Mouse (Mus musculus) left cerebral cortex, postnatal 10 days (tissue): Measurements from ENCODE around the gene En2. TPM values are rescaled to one million over a fixed set of nuclear protein-coding genes. Genes with fewer than 3 reads are reported as not detected.
A peak's percentile ranks its signal among the peaks of the same experiment; 100 is the strongest.

ENCODE experiments used
- DNase-seq, 2 experiments: peaks; one replicate each; pipeline ENCODE4 v3.0.0; 2021 to 2022; ENCODE audit warnings: low spot score in 2 of 2, mixed read lengths in 1 of 2; ENCODE audit errors: extremely low spot score in 1 of 2
- intact Hi-C: fragments of 180-260 bp; cut with DNase I; formaldehyde crosslinking; loops from one replicate; pipeline ENCODE4 v1.15.1; 2025
- total RNA-seq, 2 experiments: library from RNA; stranded (reverse); gene quantifications; 2 replicates each; pipeline ENCODE4 v1.2.3; 2021

Gene En2
- total RNA-seq = not detected

DNA sequence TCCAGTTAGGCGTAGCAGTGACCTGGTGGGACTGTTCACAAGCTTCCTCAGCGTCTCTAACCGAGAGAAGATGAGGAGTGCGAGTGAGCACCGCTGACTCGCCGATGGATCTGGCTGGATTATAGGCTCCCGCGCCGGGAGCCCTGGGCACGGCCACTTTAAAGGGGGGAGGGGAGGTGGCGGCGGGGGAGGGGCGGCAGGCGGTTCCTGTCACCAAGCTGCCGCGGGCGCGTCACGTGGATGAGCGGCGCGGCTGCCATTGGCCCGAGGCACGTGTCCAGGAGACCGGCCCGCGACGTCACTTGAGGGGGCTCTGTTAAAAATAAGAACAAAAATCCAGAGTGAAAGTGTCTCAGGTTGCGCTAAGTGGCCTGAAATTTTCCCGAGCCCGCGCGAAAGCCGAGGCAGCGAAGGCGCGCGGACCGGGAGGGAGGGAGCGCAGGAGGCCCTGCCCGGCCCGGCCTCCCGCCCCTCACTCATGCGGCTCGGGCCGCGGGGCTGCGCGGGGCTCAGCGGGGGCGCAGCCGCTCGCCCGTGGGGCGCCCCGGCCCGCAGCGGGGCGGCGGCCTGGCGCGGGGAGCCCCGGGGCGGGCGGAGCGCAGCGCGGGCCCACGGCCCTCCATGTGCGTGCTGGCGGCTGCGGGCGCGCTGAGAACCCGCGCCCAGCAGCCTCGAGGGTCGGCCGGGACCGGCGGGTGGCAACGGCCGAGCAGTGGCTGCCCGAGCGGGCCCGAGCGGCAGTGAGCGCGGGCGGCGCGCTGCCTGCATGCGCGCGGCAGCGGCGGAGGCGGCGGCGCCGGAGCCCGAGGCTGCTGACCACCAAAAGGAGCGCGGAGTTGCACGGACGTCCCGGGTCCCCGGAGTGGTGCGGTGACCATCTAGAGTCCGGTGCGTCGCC is at the start of gene En2:
Gene En2, plus strand, starts transcription at position 337 of the 898 bp plus-strand sequence.
- peak in 1 of 2 experiments; percentile 56 for DNase-seq
- intact Hi-C loops = loop anchor here (5.0 kb wide), 1 partner anchor 43 kb away; no protein-coding TSS in a partner anchor

- DNase-seq = no peak
- intact Hi-C loops = no loop called here
Observed at GRCm38 (mm10) chr5:28117251-28117880, 48.1 kb upstream of the En2 start.

DNA sequence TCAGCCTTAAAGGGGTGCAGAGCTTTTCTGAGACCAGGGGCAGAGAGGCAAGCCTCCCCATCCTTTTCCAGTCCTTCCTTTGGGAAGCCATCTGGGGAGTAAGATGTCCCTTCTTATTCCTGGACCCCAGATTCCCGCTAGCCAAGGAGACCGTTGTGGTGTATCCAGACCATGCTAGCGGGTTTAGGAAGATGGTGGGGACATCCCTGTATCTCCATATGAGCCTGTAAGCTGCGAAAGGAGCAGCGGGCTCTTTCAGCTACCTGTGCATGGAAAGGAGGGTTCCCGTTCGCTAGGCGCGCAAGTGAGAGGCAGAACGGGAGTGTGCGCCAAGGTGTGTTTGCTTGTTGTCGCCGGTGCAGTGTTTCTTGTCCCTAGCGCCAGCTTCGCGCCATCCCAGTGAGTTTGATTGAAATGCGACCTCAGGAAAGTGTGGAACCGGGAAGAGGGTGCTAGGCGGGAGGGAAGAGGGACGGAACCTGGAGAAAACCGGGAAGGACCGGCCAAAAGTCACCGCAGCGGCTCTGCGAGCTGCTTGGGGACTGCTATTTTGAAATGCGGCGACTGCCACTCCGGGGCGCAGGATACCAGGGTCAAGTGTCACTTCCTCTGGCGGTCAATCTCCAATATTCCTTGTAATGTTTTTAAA is 47.5 kb upstream of the En2 start:
- intact Hi-C loops = no loop called here
- no peak for DNase-seq

- intact Hi-C loops = no loop called here
- DNase-seq = no peak
Observed at GRCm38 (mm10) chr5:28118531-28118925, 47.0 kb upstream of the En2 start.

- intact Hi-C loops = no loop called here
- DNase-seq = no peak
Observed at GRCm38 (mm10) chr5:28119576-28119975, 45.9 kb upstream of the En2 start.

GRCm38 (mm10) chr5:28122491-28123454 is 42.7 kb upstream of the En2 start:
- peak; percentile 12 to 62 for DNase-seq
- intact Hi-C loops = loop anchor here (5.0 kb wide), 2 partner anchors 45 to 1355 kb away; partner anchors contain the start of genes En2 and Mnx1

GRCm38 (mm10) chr5:28123455-28123825 is 42.1 kb upstream of the En2 start:
- intact Hi-C loops = loop anchor here (5.0 kb wide), 2 partner anchors 44 to 1354 kb away; partner anchors contain the start of genes En2 and Mnx1

DNA sequence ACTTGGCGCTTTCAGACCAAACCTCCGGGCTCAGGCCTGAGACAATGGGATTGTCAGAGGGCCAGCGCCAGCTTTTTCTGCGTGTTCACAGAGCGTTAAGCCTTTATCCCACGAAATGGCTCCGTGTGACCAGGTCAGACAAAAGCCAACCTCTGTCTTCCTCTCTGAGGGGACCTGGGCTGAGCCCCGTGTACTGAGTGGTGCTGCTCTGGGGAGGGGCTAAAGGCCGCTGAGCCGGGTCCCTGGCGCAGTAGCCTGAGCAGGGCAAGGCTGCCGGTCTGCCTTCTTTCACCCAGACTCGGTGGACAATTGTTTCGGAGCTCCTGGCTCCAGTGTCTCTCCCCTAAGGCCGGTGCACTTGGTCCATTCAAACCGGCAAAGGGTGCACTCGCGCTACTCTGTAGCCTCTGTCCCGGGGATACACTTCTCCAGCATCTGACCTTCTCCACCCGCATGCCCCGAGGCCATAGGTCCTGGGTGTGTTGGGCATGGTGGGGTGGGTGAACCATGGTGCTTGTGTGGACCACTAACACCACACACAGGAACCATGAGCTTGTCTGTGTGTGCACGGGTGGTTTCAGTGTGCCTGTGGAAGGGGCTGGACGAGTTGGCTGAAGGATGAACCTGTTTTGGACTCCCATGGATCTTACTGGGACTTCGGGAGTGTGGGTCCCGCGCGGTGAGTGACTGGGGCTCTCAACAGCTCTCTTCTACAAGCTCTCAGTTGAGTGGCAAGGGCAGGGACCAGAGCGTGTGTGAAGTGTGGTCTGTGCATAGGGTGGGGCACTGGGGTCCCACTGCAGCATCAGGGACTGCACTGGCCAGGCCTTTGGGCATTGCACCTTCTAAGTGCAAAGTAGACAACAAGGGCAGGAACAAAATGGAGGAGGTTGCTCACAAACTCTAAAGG is 40.9 kb upstream of the En2 start:
- intact Hi-C loops = loop anchor here (5.0 kb wide), 2 partner anchors 43 to 1353 kb away; partner anchors contain the start of genes En2 and Mnx1
- peak in 1 of 2 experiments; percentile 15 for DNase-seq

More at GRCm38 (mm10) chr5:28123455-28123825, 42.1 kb upstream of the En2 start:
- no peak for DNase-seq

DNA sequence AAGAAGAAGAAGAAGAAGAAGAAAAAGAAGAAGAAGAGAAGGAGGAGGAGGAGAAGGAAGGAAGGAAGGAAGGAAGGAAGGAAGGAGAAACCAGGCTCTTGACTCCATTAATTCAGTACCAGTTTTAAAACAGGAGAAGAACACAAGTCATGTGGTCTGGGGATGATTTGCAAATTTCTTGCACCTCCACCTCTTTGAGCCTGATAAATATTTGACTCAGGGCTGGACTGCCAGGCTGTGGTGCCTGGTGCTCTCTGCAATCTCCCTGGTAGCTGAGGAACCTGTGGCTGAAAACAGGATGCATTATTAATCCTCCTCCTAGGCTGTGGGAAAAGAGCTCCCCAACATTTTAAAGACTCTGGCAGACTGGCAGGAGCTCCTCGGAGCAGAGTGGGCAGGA is 36.6 kb upstream of the En2 start:
- intact Hi-C loops = no loop called here
- DNase-seq = no peak

DNA sequence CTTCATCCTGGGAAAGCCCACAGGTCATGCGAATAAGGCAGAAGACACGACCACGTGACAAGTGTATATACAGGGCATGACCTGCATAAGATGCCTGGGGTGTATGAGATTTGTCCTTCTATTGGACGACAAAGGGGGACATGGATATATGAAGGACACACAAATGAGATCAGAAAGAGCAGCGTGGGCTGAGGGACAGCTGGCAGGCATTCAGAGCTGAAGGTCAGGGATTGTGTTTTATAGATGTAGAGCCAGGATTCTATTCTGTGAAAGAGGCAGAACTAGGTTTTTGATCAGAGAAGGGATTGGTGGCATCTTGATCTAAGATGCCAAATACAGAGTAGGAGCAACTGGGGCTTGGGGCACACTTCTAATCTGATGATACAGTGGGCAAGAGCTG is 33.3 kb upstream of the En2 start:
- intact Hi-C loops = no loop called here
- DNase-seq = no peak

GRCm38 (mm10) chr5:28136438-28136837 is 29.1 kb upstream of the En2 start:
- intact Hi-C loops = no loop called here
- peak in 1 of 2 experiments; percentile 7 for DNase-seq

GRCm38 (mm10) chr5:28144555-28144954 is 20.9 kb upstream of the En2 start:
- intact Hi-C loops = no loop called here
- no peak for DNase-seq

DNA sequence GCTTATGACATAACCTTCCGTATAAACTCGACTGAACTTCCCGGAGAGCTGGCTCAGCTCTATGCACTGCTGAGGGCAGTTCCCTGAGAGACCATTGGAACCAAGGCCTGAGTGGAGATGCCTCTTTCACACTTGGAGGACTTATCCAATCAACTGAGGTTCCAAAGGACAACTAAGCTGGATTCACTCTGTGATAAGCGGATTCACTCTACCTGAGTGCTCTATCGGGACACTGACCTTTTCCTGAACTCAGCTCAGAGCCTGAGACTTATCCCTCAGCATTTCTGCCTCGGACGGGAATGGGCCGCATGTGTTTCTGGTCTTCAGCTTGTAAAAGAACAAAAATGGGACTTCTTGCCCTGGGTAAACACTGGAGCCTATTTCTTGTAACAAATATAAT is 19.5 kb upstream of the En2 start:
- no peak for DNase-seq
- intact Hi-C loops = no loop called here

DNA sequence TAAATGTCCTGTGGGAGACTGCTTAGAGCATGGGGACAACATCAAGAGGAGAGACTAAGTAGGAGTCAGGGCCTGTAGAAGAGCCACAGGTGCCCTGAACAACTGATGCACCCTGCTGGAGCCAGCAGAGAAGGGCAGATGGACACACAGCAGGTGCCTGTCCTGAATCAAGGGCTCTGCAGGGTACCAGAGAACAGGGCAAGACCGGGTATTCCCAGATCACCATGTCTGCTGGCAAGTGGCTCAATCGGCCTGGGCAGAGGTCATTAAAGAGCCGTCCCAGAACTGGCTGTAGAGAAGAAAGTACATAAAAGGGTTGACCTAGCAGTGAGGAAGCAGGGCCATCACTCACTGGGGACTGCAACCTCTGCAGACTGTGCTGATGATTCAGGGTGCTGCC is 17.0 kb upstream of the En2 start:
- intact Hi-C loops = no loop called here
- no peak for DNase-seq

GRCm38 (mm10) chr5:28149436-28149835 is 16.1 kb upstream of the En2 start:
- intact Hi-C loops = no loop called here

GRCm38 (mm10) chr5:28157044-28157730 is 8.3 kb upstream of the En2 start:
- intact Hi-C loops = no loop called here
- DNase-seq = no peak

More at GRCm38 (mm10) chr5:28149436-28149835, 16.1 kb upstream of the En2 start:
- no peak for DNase-seq

DNA sequence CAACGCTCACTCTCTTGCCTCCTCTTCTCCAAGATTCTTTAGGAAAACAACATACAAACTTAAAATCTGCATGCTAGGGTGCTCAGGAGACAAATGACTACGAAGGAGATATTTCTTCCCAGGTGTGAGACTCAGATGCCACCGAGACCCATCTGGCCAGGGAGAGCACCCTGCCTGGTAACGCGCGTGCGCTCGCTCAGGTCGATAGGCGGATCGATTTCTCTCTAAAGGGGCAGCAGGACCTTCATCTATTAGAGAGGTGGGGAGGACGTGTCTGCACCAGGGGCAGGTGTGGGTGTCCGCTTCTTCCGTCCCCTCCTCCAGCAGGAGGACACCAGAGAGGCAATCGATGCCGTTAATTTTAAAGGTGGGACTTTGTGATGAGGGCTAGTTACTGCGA is 7.7 kb upstream of the En2 start:
- no peak for DNase-seq
- intact Hi-C loops = no loop called here
